Mouse (Mus musculus) neural tube, embryonic 12.5 days (tissue): ENCODE data around the gene Nckap5. TPM values are rescaled to one million over a fixed set of nuclear protein-coding genes. Genes with fewer than 3 reads are reported as not detected.

Experiments
- ATAC-seq: fragments of 200-750 bp; cut with Nextera tagmentation; 2 replicates; pipeline ENCODE4 v1.8.0; 2017; ENCODE audit warnings: low read depth, mild to moderate bottlenecking, moderate TSS enrichment, moderate library complexity; ENCODE audit not compliant: low FRiP score
- H3K27ac ChIP-seq: fragments of 300-500 bp; sonication (generic); 2 replicates; pipeline ENCODE4 v1.5.1; 2016
- H3K27me3 ChIP-seq: fragments of 300-500 bp; sonication (generic); replicated peaks from 2 replicates; pipeline ENCODE4 v1.6.1; 2016; ENCODE audit warnings: mild to moderate bottlenecking
- H3K36me3 ChIP-seq: fragments of 300-500 bp; sonication (generic); 2 replicates; pipeline ENCODE4 v1.6.1; 2016; ENCODE audit warnings: mild to moderate bottlenecking
- H3K4me1 ChIP-seq: fragments of 300-500 bp; sonication (generic); 2 replicates; pipeline ENCODE4 v1.6.1; 2016
- H3K4me2 ChIP-seq: fragments of 300-500 bp; sonication (generic); replicated peaks from 2 replicates; pipeline ENCODE4 v1.6.1; 2016; ENCODE audit warnings: mild to moderate bottlenecking
- H3K4me3 ChIP-seq: fragments of 300-500 bp; sonication (generic); 2 replicates; pipeline ENCODE4 v1.5.1; 2016
- H3K9ac ChIP-seq: fragments of 300-500 bp; sonication (generic); 2 replicates; pipeline ENCODE4 v1.6.1; 2016; ENCODE audit warnings: mild to moderate bottlenecking
- H3K9me3 ChIP-seq: fragments of 300-500 bp; sonication (generic); 2 replicates; pipeline ENCODE4 v1.6.1; 2016; ENCODE audit warnings: mild to moderate bottlenecking
- WGBS: fragments of 180-500 bp; shearing (Covaris S2); methylation state at CpG from one replicate; pipeline ENCODE4 v1.1.7; 2016; 5-methylcytosine and 5-hydroxymethylcytosine counted together
- polyA plus RNA-seq: library from polyadenylated mRNA; unstranded; fragments of >200 nt; fragmentation: Nextera tagmentation; extraction: Ambion mirVana; gene quantifications from 2 replicates; pipeline ENCODE4 v1.2.1, GENCODE M21; 2016

Nckap5 gene
- polyA plus RNA-seq, 1 experiment from 2014 or later = 25.4 TPM

DNA sequence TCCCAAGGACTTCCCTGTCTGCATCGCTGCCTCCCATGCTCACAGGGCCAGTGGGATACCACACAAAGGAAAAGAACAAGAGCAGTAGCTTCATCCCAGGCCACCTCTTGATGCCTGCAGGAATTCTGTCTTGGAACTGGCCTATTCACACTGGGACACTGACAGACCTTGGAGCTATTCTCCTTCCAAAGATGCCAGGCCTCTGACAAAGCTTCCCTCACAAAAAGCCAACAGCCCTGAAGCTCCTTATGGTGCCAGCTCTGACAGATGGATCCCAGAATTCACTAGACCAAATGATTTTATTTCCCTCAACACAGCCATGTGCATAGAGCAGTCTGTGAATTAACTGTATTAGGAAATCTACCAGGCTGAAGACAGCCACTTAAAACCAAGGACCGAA is 143.9 kb downstream of the Nckap5 start:
- Histone ChIP-seq H3K4me2 (no peak overlapping the region), H3K4me3 (no peak overlapping the region), H3K36me3 (no peaks in the 10 kb centered on the region; the same call in 1 of the 2 replicates), H3K27me3 (no peaks in the 10 kb centered on the region), H3K27ac (no peak overlapping the region), H3K4me1 (peaks cover 30% of the 10 kb centered on the region), H3K9ac (no peak overlapping the region), H3K9me3 (no peaks in the 10 kb centered on the region)
- no peak for ATAC-seq
- WGBS = 95% methylated on average over 2 of the region's 2 CpGs

DNA sequence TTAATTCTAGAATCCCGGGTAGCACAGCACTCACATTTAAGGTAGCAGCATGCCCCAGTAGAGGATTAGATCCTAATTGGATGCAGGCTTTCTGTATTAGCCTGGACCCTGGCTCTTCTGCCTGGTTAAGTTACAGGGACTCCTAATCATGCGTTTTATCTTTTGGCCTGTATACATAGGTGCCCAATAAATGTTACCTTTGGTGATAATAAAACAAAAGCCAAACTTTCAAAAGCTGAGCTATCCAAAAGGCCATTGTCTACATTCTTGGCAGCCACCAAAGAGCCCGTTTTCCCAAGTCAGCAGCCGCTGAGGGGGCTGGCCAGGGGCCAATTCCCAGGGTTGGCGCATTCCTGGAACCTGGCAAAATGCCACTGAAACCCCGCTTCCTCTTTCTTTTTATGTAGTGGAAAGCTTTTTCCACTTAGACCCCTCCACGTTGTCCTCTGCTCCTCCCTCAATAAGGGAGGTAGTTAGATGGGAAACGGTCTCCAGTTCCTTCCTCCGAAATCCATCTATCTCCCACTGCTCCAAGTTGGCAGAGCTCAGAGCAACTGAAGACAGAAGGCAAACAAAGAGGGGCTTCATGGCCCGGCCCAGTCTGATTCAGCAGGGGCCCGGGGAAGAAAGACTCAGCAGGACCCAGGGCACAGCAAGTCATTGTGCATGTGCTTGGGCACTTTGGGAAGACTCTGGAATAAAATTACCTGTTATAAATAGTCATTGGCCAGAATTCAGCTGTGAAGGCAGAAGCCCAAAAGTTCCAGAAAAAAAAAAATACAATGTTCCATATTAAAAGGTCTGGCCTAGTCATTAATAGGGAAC is 146.8 kb downstream of the Nckap5 start:
- no peaks in the 10 kb centered on the region for H3K9me3 ChIP-seq
- no peak overlapping the region for H3K4me3 ChIP-seq
- H3K9ac ChIP-seq = no peak overlapping the region
- no peaks in the 10 kb centered on the region for H3K36me3 ChIP-seq
- no peaks in the 10 kb centered on the region for H3K27me3 ChIP-seq
- peak overlapping the region; percentile 11; the same call in 1 of the 2 replicates for H3K27ac ChIP-seq
- H3K4me1 ChIP-seq = peaks cover 39% of the 10 kb centered on the region
- peak; percentile 83 for ATAC-seq
- H3K4me2 ChIP-seq = 0 out of 2 replicates have a peak overlapping the region, but pooled peaks have one; percentile 0
- 23% methylated on average over 11 of the region's 11 CpGs for whole genome bisulfite sequencing

GRCm38 (mm10) chr1:126681773-126682172 is 148.8 kb downstream of the Nckap5 start:
- H3K27me3 ChIP-seq = no peaks in the 10 kb centered on the region
- peak overlapping the region; percentile 27; the same call in 1 of the 2 replicates for H3K4me2 ChIP-seq
- 27% methylated on average over 8 of the region's 8 CpGs for WGBS
- peak; percentile 49 for ATAC-seq
- H3K4me3 ChIP-seq = no peak overlapping the region
- H3K4me1 ChIP-seq = peaks cover 32% of the 10 kb centered on the region
- H3K9ac ChIP-seq = 0 out of 2 replicates have a peak overlapping the region, but pooled peaks have one; percentile 26
- 0 out of 2 replicates have a peak overlapping the region, but pooled peaks have one; percentile 20 for H3K27ac ChIP-seq
- no peaks in the 10 kb centered on the region for H3K36me3 ChIP-seq
- no peaks in the 10 kb centered on the region for H3K9me3 ChIP-seq

DNA sequence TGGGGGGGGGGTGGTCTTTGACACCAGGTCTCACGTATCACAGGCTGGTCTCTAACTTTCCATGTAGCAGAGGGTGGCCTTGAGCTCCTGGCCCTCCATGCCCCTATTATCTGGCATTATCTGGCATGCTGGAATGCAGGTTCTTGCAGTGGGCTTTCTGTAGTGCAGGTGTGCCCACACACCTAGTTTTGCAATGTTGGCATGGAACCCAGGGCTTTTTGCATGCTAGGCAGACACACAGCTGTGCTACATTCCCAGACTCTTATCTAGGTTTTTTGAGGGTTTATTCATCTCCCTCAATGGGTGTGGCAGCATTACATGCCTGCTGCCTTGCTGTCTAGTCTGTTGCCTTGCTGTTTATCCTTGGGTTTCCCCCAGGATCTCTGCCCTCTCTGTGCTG is 151.3 kb downstream of the Nckap5 start:
- no peak overlapping the region for H3K4me2 ChIP-seq
- no peak overlapping the region for H3K4me3 ChIP-seq
- no peaks in the 10 kb centered on the region for H3K9me3 ChIP-seq
- no peaks in the 10 kb centered on the region for H3K27me3 ChIP-seq
- no peak overlapping the region for H3K9ac ChIP-seq
- no peak overlapping the region for H3K27ac ChIP-seq
- no peak for ATAC-seq
- peaks cover 30% of the 10 kb centered on the region for H3K4me1 ChIP-seq
- 68% methylated on average over 1 of the region's 1 CpGs for WGBS
- no peaks in the 10 kb centered on the region for H3K36me3 ChIP-seq

DNA sequence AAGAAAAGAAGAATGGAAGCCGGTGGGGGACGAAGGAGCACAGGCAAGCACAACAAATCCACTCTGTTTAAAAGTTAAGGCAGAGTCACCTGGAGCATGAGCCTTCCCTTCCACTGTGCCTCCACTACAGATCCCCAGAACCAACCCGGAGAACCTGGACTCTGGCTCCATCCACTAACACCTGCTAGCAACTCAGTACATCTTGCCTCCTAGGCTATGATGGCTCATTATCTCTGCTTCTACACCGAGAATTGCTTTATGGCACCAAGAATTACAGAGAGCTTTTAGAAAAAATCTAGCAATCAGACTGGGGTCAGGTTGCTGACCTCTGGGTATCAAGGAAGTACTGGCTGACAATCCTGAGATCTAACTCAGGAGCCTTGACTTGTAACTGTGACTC is 153.3 kb downstream of the Nckap5 start:
- Histone ChIP-seq H3K36me3 (no peaks in the 10 kb centered on the region), H3K4me1 (peaks cover 24% of the 10 kb centered on the region), H3K4me2 (no peak overlapping the region), H3K27me3 (no peaks in the 10 kb centered on the region), H3K27ac (no peak overlapping the region), H3K9me3 (no peaks in the 10 kb centered on the region), H3K9ac (no peak overlapping the region), H3K4me3 (no peak overlapping the region)
- 13% methylated on average over 4 of the region's 4 CpGs for WGBS
- no peak for ATAC-seq

DNA sequence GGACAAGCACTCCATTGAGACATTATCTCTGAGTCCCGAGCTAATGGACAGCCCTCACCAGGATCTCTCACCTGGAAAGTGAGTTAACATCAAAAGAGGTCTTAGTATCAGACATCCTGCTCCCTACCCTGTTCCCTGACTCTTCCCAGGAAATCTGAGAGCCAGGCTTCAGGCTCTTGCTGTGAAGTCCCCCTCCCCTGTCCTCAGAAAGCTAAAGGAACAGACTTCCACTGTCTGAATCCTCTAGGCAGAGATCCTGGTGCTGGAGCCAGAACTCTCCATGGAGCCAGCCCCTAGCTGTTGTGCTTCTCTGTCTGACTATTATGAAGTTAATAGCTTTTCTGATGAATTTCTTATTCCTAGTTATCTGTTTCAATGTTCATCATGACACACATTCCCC is 153.8 kb downstream of the Nckap5 start:
- H3K4me2 ChIP-seq = no peak overlapping the region
- H3K9me3 ChIP-seq = no peaks in the 10 kb centered on the region
- no peaks in the 10 kb centered on the region for H3K27me3 ChIP-seq
- H3K27ac ChIP-seq = no peak overlapping the region
- ATAC-seq = no peak
- no peaks in the 10 kb centered on the region for H3K36me3 ChIP-seq
- H3K9ac ChIP-seq = no peak overlapping the region
- peaks cover 20% of the 10 kb centered on the region for H3K4me1 ChIP-seq
- 11% methylated on average over 1 of the region's 1 CpGs for WGBS
- no peak overlapping the region for H3K4me3 ChIP-seq

GRCm38 (mm10) chr1:126675142-126675541 is 155.5 kb downstream of the Nckap5 start:
- Histone ChIP-seq H3K4me3 (no peak overlapping the region), H3K27ac (no peak overlapping the region), H3K4me1 (peaks cover 10% of the 10 kb centered on the region), H3K9me3 (no peaks in the 10 kb centered on the region), H3K27me3 (no peaks in the 10 kb centered on the region), H3K36me3 (no peaks in the 10 kb centered on the region), H3K4me2 (no peak overlapping the region), H3K9ac (no peak overlapping the region)
- 23% methylated on average over 1 of the region's 1 CpGs for WGBS
- ATAC-seq = no peak

DNA sequence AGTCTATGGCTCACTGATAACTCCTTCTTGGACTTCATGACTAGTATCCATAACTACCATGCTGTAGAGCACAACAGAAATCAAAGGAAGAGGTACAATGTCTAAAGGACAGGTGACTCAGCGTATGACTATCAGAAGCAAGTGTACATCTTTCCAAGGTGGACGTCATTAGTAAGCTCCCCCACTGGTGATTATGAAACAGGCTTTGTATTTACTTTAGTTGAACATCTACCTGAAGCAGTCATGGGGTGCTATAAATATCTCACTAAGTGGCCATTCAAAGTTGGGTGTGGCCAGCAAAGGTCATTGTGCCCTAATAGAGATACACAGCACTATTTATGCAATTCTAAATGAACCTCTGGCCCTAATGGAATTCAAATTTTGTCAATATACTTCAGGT is 157.4 kb downstream of the Nckap5 start:
- Histone ChIP-seq H3K4me3 (no peak overlapping the region), H3K9ac (no peak overlapping the region), H3K9me3 (no peaks in the 10 kb centered on the region), H3K4me1 (peaks cover 10% of the 10 kb centered on the region), H3K4me2 (no peak overlapping the region), H3K36me3 (no peaks in the 10 kb centered on the region), H3K27ac (no peak overlapping the region), H3K27me3 (no peaks in the 10 kb centered on the region)
- ATAC-seq = no peak
- 94% methylated on average over 2 of the region's 2 CpGs for WGBS

DNA sequence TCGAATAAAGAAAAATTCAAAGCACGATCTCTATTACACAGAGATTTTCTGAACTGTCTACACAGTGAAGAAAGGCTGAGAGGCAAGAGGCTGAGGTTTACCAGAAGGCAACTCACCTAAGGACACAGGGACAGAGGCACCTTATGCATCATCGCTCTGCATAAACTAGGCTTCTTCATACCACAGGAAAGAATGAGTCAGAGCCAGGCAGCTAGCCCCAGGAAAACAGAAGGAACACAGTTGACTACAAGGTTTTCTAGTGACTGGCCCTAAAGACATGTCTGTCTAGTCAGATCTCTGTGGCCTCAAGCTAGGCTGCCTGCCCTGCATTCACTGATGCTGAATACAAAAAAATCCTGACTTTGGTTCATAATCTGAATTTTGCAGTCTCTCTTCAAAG is 160.1 kb downstream of the Nckap5 start:
- ATAC-seq = no peak
- no peak overlapping the region for H3K9ac ChIP-seq
- H3K27me3 ChIP-seq = no peaks in the 10 kb centered on the region
- 0 out of 2 replicates have a peak, but pooled peaks cover 4% of the 10 kb centered on the region for H3K4me1 ChIP-seq
- H3K9me3 ChIP-seq = no peaks in the 10 kb centered on the region
- H3K4me2 ChIP-seq = no peak overlapping the region
- WGBS = 98% methylated on average over 3 of the region's 3 CpGs
- no peak overlapping the region for H3K4me3 ChIP-seq
- H3K27ac ChIP-seq = no peak overlapping the region
- H3K36me3 ChIP-seq = no peaks in the 10 kb centered on the region

DNA sequence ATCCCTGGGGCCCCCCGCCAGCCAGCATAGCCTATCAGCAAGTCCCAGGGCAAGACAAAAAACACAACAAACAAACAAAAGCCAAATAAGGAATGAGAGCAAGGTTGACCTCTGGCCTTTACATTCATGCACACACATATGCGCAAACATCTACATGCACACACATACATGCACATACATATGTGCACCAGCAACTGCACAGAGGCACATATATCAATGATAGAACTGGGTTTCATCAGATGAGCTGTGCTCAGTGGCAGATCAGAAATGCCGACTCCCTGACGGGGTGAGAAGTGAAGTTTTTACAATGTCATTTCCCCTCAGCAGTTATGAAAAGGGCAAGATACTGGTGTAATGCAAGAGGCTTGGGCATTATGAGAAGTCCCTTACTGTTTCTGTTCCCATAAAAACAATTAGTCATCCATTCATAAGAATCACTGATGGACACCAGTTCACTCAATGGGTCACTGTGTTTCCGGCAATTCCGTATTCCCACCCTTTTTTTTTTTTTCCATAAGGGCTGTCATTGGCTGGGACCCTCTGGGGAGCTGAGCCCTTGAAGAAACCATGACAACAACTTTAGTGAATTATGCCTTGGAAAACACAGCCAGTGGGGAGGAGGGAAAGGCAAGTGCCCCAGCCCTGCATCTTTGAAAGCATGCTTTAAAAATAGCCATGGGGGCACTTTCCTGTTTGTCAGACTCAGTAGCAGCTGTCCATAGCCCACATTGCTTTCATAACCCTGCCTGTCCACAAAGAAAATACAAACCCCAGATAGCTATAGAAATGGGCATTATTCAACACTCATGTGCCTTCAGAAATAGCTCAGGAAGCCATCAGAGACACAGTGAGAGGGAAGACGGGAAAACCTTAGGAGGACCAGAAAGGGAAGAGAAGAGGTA is 170.2 kb downstream of the Nckap5 start:
- Histone ChIP-seq H3K4me2 (no peak overlapping the region), H3K27ac (no peak overlapping the region), H3K4me1 (peaks cover 20% of the 10 kb centered on the region), H3K36me3 (no peaks in the 10 kb centered on the region), H3K9ac (no peak overlapping the region), H3K9me3 (no peaks in the 10 kb centered on the region), H3K27me3 (no peaks in the 10 kb centered on the region), H3K4me3 (no peak overlapping the region)
- peak; percentile 37; the same call in 1 of the 2 replicates for ATAC-seq
- WGBS = 57% methylated on average over 7 of the region's 7 CpGs

- 93% methylated on average over 11 of the region's 11 CpGs for WGBS
- Histone ChIP-seq H3K4me2 (no peak overlapping the region), H3K27ac (no peak overlapping the region), H3K27me3 (no peaks in the 10 kb centered on the region), H3K4me3 (no peak overlapping the region), H3K9me3 (no peaks in the 10 kb centered on the region), H3K36me3 (no peaks in the 10 kb centered on the region), H3K9ac (no peak overlapping the region), H3K4me1 (peaks cover 20% of the 10 kb centered on the region)
- no peak for ATAC-seq
Measured at GRCm38 (mm10) chr1:126658731-126659130, 171.9 kb downstream of the Nckap5 start.

GRCm38 (mm10) chr1:126656246-126656645 is 174.4 kb downstream of the Nckap5 start:
- no peak for ATAC-seq
- Histone ChIP-seq H3K9me3 (no peaks in the 10 kb centered on the region), H3K4me1 (peaks cover 17% of the 10 kb centered on the region), H3K27ac (no peak overlapping the region), H3K4me2 (no peak overlapping the region), H3K4me3 (no peak overlapping the region), H3K9ac (no peak overlapping the region), H3K27me3 (no peaks in the 10 kb centered on the region), H3K36me3 (no peaks in the 10 kb centered on the region)
- WGBS = 20% methylated on average over 2 of the region's 2 CpGs
